Mouse (Mus musculus) spleen, embryonic (tissue): ENCODE measurements at regions not wholly inside any gene's neighbourhood (a gene's known extent, or its start where the extent isn't known, plus 50 kb on each side); places are given as distances from the start of the nearest gene placed in this dataset.

Experiments used
- CTCF ChIA-PET: fragments of 350-600 bp; sonication (Branson Sonifier 250); formaldehyde crosslinking; loops from one replicate; lab custom pipeline; 2022; lab: Charles Lee

- CTCF ChIA-PET = no interaction called here
Measured at GRCm38 (mm10) chr4:153227680-153228420, 254.8 kb downstream of the Ajap1 start.

- CTCF ChIA-PET = no interaction called here
Measured at GRCm38 (mm10) chr4:153224618-153225177, 257.9 kb downstream of the Ajap1 start.

GRCm38 (mm10) chr4:153223019-153223418 lies 259.6 kb downstream of the Ajap1 start:
- CTCF ChIA-PET = no interaction called here

DNA sequence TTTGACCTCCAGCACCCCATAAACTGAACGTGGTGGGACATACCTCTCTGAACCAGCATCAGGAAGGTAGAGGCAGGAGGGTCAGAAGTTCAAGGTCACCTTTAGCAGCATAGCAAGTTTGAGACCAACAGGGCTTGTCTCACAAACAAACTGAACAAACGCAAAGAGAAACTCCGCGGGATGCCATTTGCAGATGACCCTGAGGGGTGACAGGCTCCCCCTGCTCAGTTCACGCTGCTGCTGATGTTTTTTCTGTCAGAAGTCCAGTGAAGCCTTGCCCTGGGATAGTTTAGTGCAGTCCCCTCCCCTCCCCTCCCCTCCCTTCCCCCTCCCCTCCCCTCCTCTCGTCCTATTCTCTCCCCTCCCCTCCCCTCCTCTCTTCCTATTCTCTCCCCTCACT lies 262.1 kb downstream of the Ajap1 start:
- CTCF ChIA-PET = no interaction called here

DNA sequence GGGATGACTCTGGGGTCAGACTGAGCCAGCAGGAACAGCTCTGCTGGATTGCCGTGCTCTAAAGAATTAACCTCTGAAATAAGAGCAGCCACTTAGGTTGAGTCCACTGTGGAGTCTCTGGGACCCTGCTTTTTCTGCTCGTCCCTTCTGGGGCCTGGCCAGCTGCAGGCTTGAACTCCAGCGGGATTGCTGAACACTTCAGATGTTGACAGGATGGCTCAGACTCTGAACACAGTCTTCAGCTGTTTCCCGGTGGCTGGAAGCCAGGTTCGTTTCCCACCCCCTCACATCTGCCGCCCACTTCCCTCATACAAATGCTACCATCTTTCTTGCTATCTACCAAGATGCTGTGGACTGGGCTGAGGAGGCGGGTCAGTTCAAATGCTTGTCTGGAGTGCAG lies 262.5 kb downstream of the Ajap1 start:
- CTCF ChIA-PET = no interaction called here

DNA sequence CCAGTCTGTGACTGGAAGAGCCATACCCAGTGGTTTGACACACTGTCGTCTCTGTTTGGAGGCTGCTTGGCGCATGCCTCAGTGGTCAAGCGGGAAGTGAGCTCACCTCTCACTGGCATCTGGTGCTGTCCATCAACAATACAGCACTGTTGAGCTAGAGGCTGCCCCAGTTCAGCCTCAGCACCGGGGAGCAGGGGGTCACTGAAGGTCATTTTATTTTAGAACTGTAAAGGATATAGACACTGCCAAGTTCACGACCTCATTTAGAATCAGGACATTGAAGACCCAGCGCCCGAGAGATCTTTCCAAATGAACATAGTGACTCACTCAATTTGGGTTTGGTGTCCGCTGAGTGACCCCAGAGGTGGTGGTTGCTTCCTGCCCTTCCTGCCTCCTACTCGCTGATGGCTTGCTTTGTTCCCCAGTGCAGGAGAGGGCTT lies 265.1 kb downstream of the Ajap1 start:
- CTCF ChIA-PET = no interaction called here

DNA sequence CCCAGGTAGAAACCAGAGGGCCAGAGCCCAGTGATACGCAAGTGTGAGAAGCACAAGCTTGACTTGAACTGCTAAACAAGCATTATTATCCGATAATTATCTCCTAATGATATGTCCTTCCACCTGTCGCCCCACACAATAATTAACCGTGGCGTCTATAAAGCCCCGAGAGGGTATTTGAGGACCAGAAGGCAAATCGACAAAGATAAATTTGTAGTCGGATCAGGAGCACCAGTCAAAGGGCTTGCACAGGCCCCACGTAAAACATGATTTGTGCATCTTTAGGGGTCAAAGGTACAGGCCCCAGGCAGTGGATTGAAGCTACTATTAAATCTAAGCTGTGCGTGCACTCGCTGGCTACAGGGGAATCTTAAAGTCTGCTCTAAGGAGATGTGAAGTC lies 270.5 kb downstream of the Ajap1 start:
- CTCF ChIA-PET = no interaction called here

DNA sequence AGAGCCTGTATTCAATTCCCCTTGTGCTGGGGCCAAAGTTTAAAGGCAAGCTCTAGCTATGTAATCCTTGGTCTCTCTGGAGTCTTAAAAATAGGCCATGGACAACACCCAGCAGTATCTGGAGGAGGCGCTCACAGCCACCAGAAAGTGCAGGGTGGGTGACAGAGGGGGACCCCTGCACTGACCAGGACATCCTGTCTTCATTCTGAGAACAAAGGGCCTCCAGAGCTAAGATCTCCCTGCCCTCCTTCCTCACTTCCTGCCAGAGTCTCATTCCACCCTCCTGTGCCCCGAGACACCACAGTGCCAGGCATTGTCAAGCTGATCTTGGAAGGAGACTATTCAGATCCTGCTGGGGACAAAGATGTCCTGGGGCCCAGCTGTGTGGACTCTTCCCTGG lies 273.8 kb downstream of the Ajap1 start:
- CTCF ChIA-PET = no interaction called here

- CTCF ChIA-PET = no interaction called here
Measured at GRCm38 (mm10) chr4:153208215-153208614, 274.4 kb downstream of the Ajap1 start.

GRCm38 (mm10) chr4:153207578-153208102 lies 275.0 kb downstream of the Ajap1 start:
- CTCF ChIA-PET = no interaction called here

GRCm38 (mm10) chr4:153206789-153207457 lies 275.7 kb downstream of the Ajap1 start:
- CTCF ChIA-PET = no interaction called here

DNA sequence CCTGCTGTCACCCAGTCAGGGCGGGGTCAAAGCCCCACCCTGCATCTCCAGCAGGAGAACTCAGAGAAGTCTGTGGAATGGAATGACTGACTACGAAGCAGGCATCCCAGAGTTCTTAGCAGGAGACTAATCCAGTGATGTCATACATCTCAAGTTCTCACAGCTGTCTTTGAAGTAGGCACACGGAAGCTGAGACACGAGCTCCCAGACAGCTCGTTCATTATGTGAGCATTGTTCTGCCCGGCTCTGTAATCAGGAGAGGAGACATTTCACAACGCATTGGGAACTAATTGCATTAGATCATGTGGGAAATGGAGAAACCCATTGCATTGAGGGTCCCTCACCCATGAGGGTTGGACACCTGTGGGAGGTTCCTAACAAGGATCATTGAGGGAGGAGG lies 277.8 kb downstream of the Ajap1 start:
- CTCF ChIA-PET = no interaction called here

- CTCF ChIA-PET = no interaction called here
Measured at GRCm38 (mm10) chr4:153200799-153201770, 281.5 kb downstream of the Ajap1 start.

- CTCF ChIA-PET = no interaction called here
Measured at GRCm38 (mm10) chr4:153189485-153189884, 293.1 kb downstream of the Ajap1 start.

DNA sequence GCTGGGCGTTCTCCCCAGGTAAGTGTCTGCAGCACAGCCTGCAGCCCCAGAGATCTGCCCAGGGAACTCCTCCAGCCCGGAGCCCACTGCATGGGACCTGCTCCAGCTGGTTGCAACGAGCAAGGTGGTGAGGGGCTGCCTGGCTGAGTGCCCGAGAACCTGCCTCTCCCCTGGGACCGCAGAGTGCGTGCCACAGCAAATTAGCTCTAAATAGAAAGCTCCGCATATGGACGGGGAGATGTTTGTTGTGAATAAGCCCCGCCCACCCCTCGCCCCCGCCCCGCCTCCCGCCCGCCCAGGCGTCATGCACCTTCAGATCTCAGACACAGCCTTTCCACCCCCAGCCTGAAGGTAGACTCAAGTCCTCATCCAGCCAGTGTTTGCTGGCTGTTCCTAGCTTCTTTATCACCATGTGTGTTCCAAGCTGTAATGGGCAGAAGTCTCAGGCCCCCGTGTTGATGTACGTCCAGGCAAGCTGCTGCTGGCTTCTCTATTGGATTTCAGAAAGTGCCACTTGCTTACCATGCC lies 294.0 kb downstream of the Ajap1 start:
- CTCF ChIA-PET = no interaction called here

DNA sequence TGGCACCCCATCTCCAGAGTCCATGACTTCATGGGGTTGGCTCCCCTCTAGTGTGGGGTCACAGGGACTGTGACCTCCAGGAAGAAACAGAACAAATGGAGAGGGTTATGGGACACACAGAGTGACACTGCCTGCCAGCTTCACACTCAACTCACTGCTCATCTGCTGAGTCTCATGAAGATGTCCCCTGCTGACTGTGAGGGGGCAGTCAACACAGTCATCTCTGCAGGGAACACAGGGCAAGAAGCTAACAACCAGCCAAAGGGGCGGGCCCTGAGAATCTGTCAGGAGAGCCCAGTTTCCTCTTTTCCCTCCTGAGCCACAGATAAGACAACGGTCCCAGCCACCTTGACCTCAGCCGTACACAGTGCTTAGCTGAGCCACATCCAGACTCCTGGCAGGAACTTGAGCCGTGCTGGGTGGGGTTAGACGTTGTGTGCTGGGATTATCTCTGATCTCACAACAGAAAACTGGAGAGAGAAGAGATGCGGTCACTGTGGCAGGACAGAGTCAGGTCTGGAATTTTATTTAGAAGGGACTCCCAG lies 294.6 kb downstream of the Ajap1 start:
- CTCF ChIA-PET = no interaction called here

- CTCF ChIA-PET = no interaction called here
Measured at GRCm38 (mm10) chr4:153177496-153177895, 305.1 kb downstream of the Ajap1 start.

DNA sequence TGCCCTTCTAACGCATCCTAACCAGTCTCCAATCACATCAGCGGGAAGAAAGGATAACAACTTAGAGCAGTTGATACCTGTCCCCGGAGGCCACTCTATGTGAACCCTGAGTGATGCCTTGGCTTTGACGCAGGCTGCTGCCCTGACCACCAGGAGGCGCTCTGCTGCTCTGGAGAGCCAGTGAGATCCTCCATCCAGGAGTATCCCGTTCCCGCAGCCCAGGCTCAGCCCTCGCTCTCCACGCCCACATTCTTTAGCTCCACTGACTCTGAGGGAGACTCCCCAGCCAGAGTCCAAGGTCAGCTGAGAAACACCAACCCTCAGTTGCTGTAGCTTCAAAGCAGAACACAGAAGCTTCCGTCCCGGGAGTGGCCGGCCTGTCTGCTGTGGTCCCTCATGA lies 307.0 kb downstream of the Ajap1 start:
- CTCF ChIA-PET = no interaction called here

DNA sequence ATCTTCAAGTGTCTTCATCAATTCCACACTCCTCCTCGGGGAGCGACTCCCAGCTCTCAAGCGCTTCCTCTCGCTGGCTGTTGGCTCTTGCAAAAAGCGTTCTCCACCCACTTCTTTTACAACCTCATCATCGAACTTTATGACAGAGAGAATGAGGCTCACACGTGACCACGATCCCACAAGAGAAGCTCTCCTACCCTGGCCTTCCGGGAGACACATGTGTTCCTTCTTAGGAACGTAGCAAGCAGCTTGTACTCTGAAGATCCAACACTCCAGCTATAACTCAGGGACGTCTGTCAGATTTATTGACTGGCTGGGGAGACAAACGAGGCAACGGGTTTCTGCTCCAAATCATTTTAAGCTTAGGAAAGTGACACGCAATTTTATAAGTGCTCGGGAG lies 307.5 kb downstream of the Ajap1 start:
- CTCF ChIA-PET = no interaction called here

GRCm38 (mm10) chr4:153169991-153170390 lies 312.6 kb downstream of the Ajap1 start:
- CTCF ChIA-PET = no interaction called here

GRCm38 (mm10) chr4:153164810-153165209 lies 317.8 kb downstream of the Ajap1 start:
- CTCF ChIA-PET = no interaction called here
